ENCODE assay signal across 9 mouse cellular contexts in the genomic region with DNA sequence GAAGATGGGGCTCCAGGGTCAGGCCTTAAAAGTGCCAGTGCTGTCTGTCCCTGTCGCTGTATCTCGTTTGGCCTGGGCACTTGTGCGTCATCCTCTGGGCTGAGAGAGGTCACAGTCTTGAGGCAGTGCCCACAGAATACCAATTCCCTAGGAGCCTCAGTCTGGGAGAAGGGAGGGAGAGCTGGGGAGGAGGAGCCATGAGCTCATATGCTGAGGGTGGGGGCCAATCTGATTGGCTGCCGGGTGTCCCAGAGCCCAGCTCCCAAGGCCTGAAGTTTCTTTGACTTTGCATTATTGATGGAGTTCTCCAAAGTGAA. TPM values are rescaled to one million over a fixed set of nuclear protein-coding genes. Genes with fewer than 3 reads are reported as not detected.
DNase-seq lines count a peak whose midpoint lies in the region; ATAC-seq and TF ChIP-seq lines count a peak whose summit lies in the region.
"Had no signal": no experiment of that assay in that cellular context is flagged by ENCODE, and none has a peak within 500 bp of the region (broad histone marks: within the 10 kb centered on the region; RNA-seq: fewer than 3 reads in every experiment).

No protein-coding gene starts in this region.

- no peaks in the 10 kb centered on the region for H3K9me3 ChIP-seq in kidney, embryonic 14.5 days (ENCODE audit: control insufficient read depth, low read length)
- no peaks in the 10 kb centered on the region for H3K9me3 ChIP-seq in hindbrain, embryonic 16.5 days (ENCODE audit: control insufficient read depth, low read length)
- H3K9me3 ChIP-seq in liver, postnatal 0 days (ENCODE audit: low read length), result no peaks in the 10 kb centered on the region
- H3K9me3 ChIP-seq: embryonic facial prominence, embryonic 15.5 days had no signal

- H3K4me1 ChIP-seq in kidney, embryonic 14.5 days (ENCODE audit: control insufficient read depth, insufficient read depth, low read length), result peaks cover 23% of the 10 kb centered on the region
- no peaks in the 10 kb centered on the region for H3K4me1 ChIP-seq in hindbrain, embryonic 16.5 days (ENCODE audit: control insufficient read depth, insufficient read depth, low read depth, low read length)
- peaks cover 2% of the 10 kb centered on the region; the same call in 1 of the 2 replicates for H3K4me1 ChIP-seq in liver, postnatal 0 days (ENCODE audit: insufficient read depth)

- TF ChIP-seq CTCF in brain, embryonic 14.5 days (IDR thresholded peaks at IDR 0.05; ENCODE audit: borderline replicate concordance, extremely low read depth, insufficient read depth, insufficient read length), result no peak
- TF ChIP-seq CTCF in liver, postnatal 0 days (IDR thresholded peaks at IDR 0.05; ENCODE audit: low read depth), result no peak

- TF ChIP-seq POLR2A in brain, embryonic 14.5 days (IDR thresholded peaks at IDR 0.05; ENCODE audit: borderline replicate concordance, extremely low read depth, insufficient read depth, insufficient read length, poor library complexity, severe bottlenecking), result no peak

- TF ChIP-seq EP300 in liver, postnatal 0 days (IDR thresholded peaks at IDR 0.05; ENCODE audit: low read depth), result no peak

- H3K27ac ChIP-seq in kidney, embryonic 14.5 days (ENCODE audit: low read depth, low read length), result no peak overlapping the region
- H3K27ac ChIP-seq in hindbrain, embryonic 16.5 days (ENCODE audit: low read depth, low read length), result peak overlapping the region; percentile 74
- H3K27ac ChIP-seq in liver, postnatal 0 days (ENCODE audit: low read depth), result no peak overlapping the region
- H3K27ac ChIP-seq: embryonic facial prominence, embryonic 15.5 days had no signal

- H3K27me3 ChIP-seq in kidney, embryonic 14.5 days (ENCODE audit: control insufficient read depth, insufficient read depth, low read length), result no peaks in the 10 kb centered on the region
- H3K27me3 ChIP-seq in hindbrain, embryonic 16.5 days (replicated peaks; ENCODE audit: control insufficient read depth, insufficient read depth, low read length), result no peaks in the 10 kb centered on the region
- H3K27me3 ChIP-seq in liver, postnatal 0 days (ENCODE audit: insufficient read depth, low read length), result no peaks in the 10 kb centered on the region
- H3K27me3 ChIP-seq: embryonic facial prominence, embryonic 15.5 days had no signal

- no peak for ATAC-seq in kidney, embryonic 14.5 days (ENCODE audit: low FRiP score, low TSS enrichment)
- peak; percentile 63 for ATAC-seq in hindbrain, embryonic 16.5 days
- ATAC-seq in liver, postnatal 0 days, result no peak

- no peaks in the 10 kb centered on the region for H3K36me3 ChIP-seq in kidney, embryonic 14.5 days (ENCODE audit: control insufficient read depth, insufficient read depth, low read length)
- no peaks in the 10 kb centered on the region for H3K36me3 ChIP-seq in hindbrain, embryonic 16.5 days (ENCODE audit: control insufficient read depth, insufficient read depth, low read length)
- H3K36me3 ChIP-seq in liver, postnatal 0 days (replicated peaks; ENCODE audit: insufficient read depth, low read length), result no peaks in the 10 kb centered on the region
- H3K36me3 ChIP-seq: embryonic facial prominence, embryonic 15.5 days had no signal

- WGBS in kidney, embryonic 14.5 days, result 50% methylated on average over 3 of the region's 4 CpGs
- WGBS in hindbrain, embryonic 16.5 days, result 15% methylated on average over 4 of the region's 4 CpGs
- WGBS in liver, postnatal 0 days (ENCODE audit: insufficient replicate concordance), result 50% methylated on average over 4 of the region's 4 CpGs

- DNase-seq in kidney, adult 18-20 months, result peak; percentile 16
- peak; percentile 78 for DNase-seq in brain, embryonic 14.5 days (ENCODE audit: low read depth)
- peak; percentile 70 to 78 for DNase-seq in gastrocnemius, adult 8-10 months (ENCODE audit: low spot score in 2 of 2)
- no peak for DNase-seq in urinary bladder, postnatal 4 days (ENCODE audit: low spot score in 2 of 2)
- no peak for DNase-seq in liver, postnatal 0 days
- DNase-seq in lung, postnatal 4 days, result no peak

- no peak overlapping the region for H3K9ac ChIP-seq in kidney, embryonic 14.5 days (ENCODE audit: low read depth, low read length)
- no peak overlapping the region for H3K9ac ChIP-seq in hindbrain, embryonic 16.5 days (ENCODE audit: low read depth, low read length)
- H3K9ac ChIP-seq in liver, postnatal 0 days (replicated peaks), result no peak overlapping the region
- H3K9ac ChIP-seq: embryonic facial prominence, embryonic 15.5 days had no signal

- H3K4me3 ChIP-seq in kidney, embryonic 14.5 days (ENCODE audit: low read length), result no peak overlapping the region
- H3K4me3 ChIP-seq in hindbrain, embryonic 16.5 days (ENCODE audit: low read length), result no peak overlapping the region
- H3K4me3 ChIP-seq in liver, postnatal 0 days (ENCODE audit: low read depth, low read length), result no peak overlapping the region
- H3K4me3 ChIP-seq: embryonic facial prominence, embryonic 15.5 days had no signal

- no peak overlapping the region for H3K4me2 ChIP-seq in kidney, embryonic 14.5 days (replicated peaks; ENCODE audit: low read depth, low read length)
- peak overlapping the region; percentile 20 for H3K4me2 ChIP-seq in hindbrain, embryonic 16.5 days (ENCODE audit: low read length)
- H3K4me2 ChIP-seq in liver, postnatal 0 days (ENCODE audit: low read depth, low read length), result no peak overlapping the region
- H3K4me2 ChIP-seq: embryonic facial prominence, embryonic 15.5 days had no signal

RNA-seq across cellular contexts. Expression of a gene that starts 5.7 kb away (rescaled TPM):
- polyA plus RNA-seq in kidney, embryonic 14.5 days (2014; fragmentation: Nextera tagmentation; extraction: Ambion mirVana), result 25.8 and 29.4 TPM in 2 replicates
- 2.0 and 4.0 TPM in 2 replicates for polyA plus RNA-seq in brain, embryonic 14.5 days (2012; rRNA removed)
- 100 to 1,000 TPM; 222 to 251 (median 237) TPM for total RNA-seq in gastrocnemius, adult 8-10 months (2022)
- polyA plus RNA-seq in hindbrain, embryonic 16.5 days (2015; fragmentation: Nextera tagmentation; extraction: Ambion mirVana), result 12.8 and 18.6 TPM in 2 replicates
- polyA plus RNA-seq in liver, postnatal 0 days (2015; fragmentation: Nextera tagmentation; extraction: Ambion mirVana), result 2.9 and 3.8 TPM in 2 replicates

RNA-seq across cellular contexts. Expression of a gene that starts 29.0 kb away (rescaled TPM):
- polyA plus RNA-seq in kidney, embryonic 14.5 days (2014; fragmentation: Nextera tagmentation; extraction: Ambion mirVana), result 0.14 TPM in 1 of 2 replicates, not detected in the other
- polyA plus RNA-seq in brain, embryonic 14.5 days (2012; rRNA removed), result 1.8 and 3.8 TPM in 2 replicates
- not detected for total RNA-seq in gastrocnemius, adult 8-10 months (2022)
- polyA plus RNA-seq in hindbrain, embryonic 16.5 days (2015; fragmentation: Nextera tagmentation; extraction: Ambion mirVana), result 0.20 and 0.31 TPM in 2 replicates
- polyA plus RNA-seq in liver, postnatal 0 days (2015; fragmentation: Nextera tagmentation; extraction: Ambion mirVana), result not detected in 2 replicates

RNA-seq across cellular contexts. Expression of a gene that starts 29.4 kb away (rescaled TPM):
- 14.3 and 19.9 TPM in 2 replicates for polyA plus RNA-seq in kidney, embryonic 14.5 days (2014; fragmentation: Nextera tagmentation; extraction: Ambion mirVana)
- polyA plus RNA-seq in brain, embryonic 14.5 days (2012; rRNA removed), result 11.6 and 13.1 TPM in 2 replicates
- 1 to 10 TPM; 4.3 to 7.6 (median 5.8) TPM for total RNA-seq in gastrocnemius, adult 8-10 months (2022)
- 10.2 and 18.7 TPM in 2 replicates for polyA plus RNA-seq in hindbrain, embryonic 16.5 days (2015; fragmentation: Nextera tagmentation; extraction: Ambion mirVana)
- 0.39 and 0.85 TPM in 2 replicates for polyA plus RNA-seq in liver, postnatal 0 days (2015; fragmentation: Nextera tagmentation; extraction: Ambion mirVana)

RNA-seq across cellular contexts. Expression of a gene that starts 34.5 kb away (rescaled TPM):
- polyA plus RNA-seq in kidney, embryonic 14.5 days (2014; fragmentation: Nextera tagmentation; extraction: Ambion mirVana), result 4.6 and 5.4 TPM in 2 replicates
- polyA plus RNA-seq in brain, embryonic 14.5 days (2012; rRNA removed), result 5.2 and 6.8 TPM in 2 replicates
- 1 to 10 TPM; 1.6 to 4.2 (median 3.0) TPM for total RNA-seq in gastrocnemius, adult 8-10 months (2022)
- polyA plus RNA-seq in hindbrain, embryonic 16.5 days (2015; fragmentation: Nextera tagmentation; extraction: Ambion mirVana), result 8.5 and 9.5 TPM in 2 replicates
- 1.0 and 1.3 TPM in 2 replicates for polyA plus RNA-seq in liver, postnatal 0 days (2015; fragmentation: Nextera tagmentation; extraction: Ambion mirVana)

RNA-seq across cellular contexts. Expression of a gene that starts 40.7 kb away (rescaled TPM):
- polyA plus RNA-seq in kidney, embryonic 14.5 days (2014; fragmentation: Nextera tagmentation; extraction: Ambion mirVana), result 0.09 and 0.14 TPM in 2 replicates
- 0.06 and 0.29 TPM in 2 replicates for polyA plus RNA-seq in brain, embryonic 14.5 days (2012; rRNA removed)
- under 1 TPM; 0.31 to 0.60 (median 0.38) TPM for total RNA-seq in gastrocnemius, adult 8-10 months (2022)
- 0.14 and 0.24 TPM in 2 replicates for polyA plus RNA-seq in hindbrain, embryonic 16.5 days (2015; fragmentation: Nextera tagmentation; extraction: Ambion mirVana)
- polyA plus RNA-seq in liver, postnatal 0 days (2015; fragmentation: Nextera tagmentation; extraction: Ambion mirVana), result not detected in 2 replicates

Comparison
In these comparisons a context has a peak if more than half of its experiments do, and no peak if none do; other contexts are left out.
1. DNase-seq: peak in kidney, adult 18-20 months (single experiment), brain, embryonic 14.5 days (single experiment) and gastrocnemius, adult 8-10 months (2 of 2); none in urinary bladder, postnatal 4 days (0 of 2), liver, postnatal 0 days (single experiment) and lung, postnatal 4 days (0 of 2).